Mouse (Mus musculus) testis, adult 2 months (tissue): ENCODE measurements at regions not wholly inside any gene's neighbourhood (a gene's known extent, or its start where the extent isn't known, plus 50 kb on each side); places are given as distances from the start of the nearest gene placed in this dataset.

Source experiments
- CTCF ChIP-seq: fragments of 200-500 bp; IDR thresholded peaks from 2 replicates; pipeline ENCODE4 v1.5.1; 2012; ENCODE audit warnings: low read depth, mild to moderate bottlenecking, inconsistent platforms, low read length, moderate library complexity; ENCODE audit not compliant: control insufficient read depth, insufficient read depth, insufficient replicate concordance
- POLR2A ChIP-seq: fragments of 200-500 bp; IDR thresholded peaks from 2 replicates; pipeline ENCODE4 v1.6.1; 2012; ENCODE audit warnings: low read depth, mild to moderate bottlenecking, inconsistent platforms, low read length, moderate library complexity; ENCODE audit not compliant: control insufficient read depth

DNA sequence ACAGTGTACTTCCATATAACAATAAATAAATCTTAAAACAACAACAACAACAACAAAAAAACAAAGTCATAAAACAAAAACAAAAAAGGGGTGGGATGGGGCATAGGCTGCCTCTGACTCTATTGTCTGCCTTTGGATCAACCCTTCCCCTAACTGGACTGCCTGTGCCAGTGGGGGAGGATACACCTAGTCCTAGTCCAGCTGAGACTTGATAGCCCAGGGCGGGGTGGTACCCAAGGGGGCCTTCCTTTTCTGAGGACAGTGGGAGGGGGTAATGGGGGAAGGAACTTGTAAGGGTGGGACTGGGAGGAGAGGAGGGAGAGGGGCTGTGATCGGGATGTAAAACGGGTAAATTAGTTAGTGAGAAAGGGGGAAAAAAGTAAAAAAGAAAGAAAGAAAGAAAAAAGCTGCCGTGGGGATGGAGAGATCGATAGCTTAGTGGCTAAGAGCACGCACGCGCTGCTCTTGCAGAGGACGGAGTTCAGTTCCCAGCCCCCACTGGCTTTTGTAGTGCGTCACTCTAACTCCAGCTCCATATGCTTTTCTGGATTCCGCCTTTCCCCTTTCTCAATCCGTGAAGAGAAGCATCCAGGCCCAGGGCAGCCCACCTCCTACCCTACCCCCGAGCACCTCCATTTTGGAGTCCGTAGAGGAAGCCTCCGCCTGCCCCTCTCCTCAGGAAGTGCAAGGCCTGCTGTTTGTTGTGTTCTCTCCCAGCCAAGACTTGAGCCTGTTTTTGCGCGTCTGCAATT lies 120.2 kb downstream of the Gm10131 start:
- TF ChIP-seq CTCF (no peak), POLR2A (no peak)
